Mouse (Mus musculus): ENCODE results near the gene Slc7a1.

GRCm38 (mm10) chr5:148414233-148414632 is 14.5 kb upstream of the Slc7a1 start:
- TF ChIP-seq CTCF (IDR thresholded peaks at IDR 0.05; ENCODE audit: borderline replicate concordance, control insufficient read depth, extremely low read depth, insufficient read depth, low read length, poor library complexity), result no peak
- no peak for TF ChIP-seq POLR2A (IDR thresholded peaks at IDR 0.05; ENCODE audit: control insufficient read depth, extremely low read depth, insufficient read depth, low read length, poor library complexity)
